Mouse (Mus musculus): ENCODE results near the gene Gm26602. TPM values are rescaled to one million over a fixed set of nuclear protein-coding genes. Genes with fewer than 3 reads are reported as not detected.

Gene Gm26602
- polyA plus RNA-seq, 1 experiment from 2014 or later: 35.1 TPM

- no peak overlapping the region for H3K9ac ChIP-seq
- H3K27ac ChIP-seq: no peak overlapping the region
- H3K4me3 ChIP-seq (replicated peaks): no peak overlapping the region
- no peaks in the 10 kb centered on the region for H3K9me3 ChIP-seq
- ATAC-seq (ENCODE audit: low FRiP score): no peak
- H3K4me2 ChIP-seq: no peak overlapping the region
- peaks cover 38% of the 10 kb centered on the region for H3K4me1 ChIP-seq
- peaks cover 2% of the 10 kb centered on the region for H3K27me3 ChIP-seq
- 72% methylated on average over 20 of the region's 20 CpGs for WGBS
- peaks cover 27% of the 10 kb centered on the region for H3K36me3 ChIP-seq (replicated peaks)
Observed at GRCm38 (mm10) chr10:79912412-79912811, 1.8 kb downstream of the Gm26602 start.

DNA sequence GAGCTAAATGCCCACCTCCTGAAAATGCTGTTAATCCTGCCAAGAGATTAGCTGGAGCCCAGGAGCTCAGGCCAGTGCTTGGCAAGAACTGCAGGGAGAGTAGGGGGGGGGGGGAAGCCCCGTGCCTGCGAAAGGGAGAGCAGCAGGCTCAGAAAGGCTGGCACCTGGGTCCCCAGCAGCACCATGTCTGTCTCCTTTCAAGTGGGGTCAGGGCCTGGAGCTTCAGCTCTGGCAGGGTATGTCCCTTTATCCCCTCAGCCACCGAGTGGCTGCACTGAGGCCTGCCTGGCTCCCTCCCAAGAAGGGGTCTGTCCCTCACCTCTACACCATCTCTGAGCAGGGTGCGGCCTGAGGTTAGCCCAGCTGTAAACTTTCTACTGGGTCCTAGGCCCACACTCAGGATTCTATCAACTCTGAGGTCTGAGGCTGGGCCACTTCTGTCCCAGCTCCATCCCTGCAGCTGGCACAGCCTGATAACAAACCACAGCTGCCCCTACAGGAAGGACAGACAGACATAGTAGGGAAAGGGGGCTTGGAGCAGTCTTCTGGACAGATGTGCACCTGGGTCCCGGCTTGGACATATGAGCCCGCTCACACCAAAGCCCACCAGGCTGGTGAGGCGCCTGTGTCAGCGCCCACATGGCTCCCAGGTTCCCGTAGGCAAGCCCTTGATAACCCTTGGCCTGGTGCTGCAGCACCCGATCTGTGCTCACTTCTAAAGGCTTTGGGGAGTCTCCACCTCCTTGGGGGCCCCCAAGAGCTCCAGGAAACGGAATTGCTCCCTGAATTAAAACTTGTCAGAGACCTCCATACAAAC, 3.7 kb downstream of the Gm26602 start:
- Histone ChIP-seq H3K27ac (peak overlapping the region; percentile 42; the same call in 1 of the 2 replicates), H3K4me3 (replicated peaks) (no peak overlapping the region), H3K9me3 (no peaks in the 10 kb centered on the region), H3K27me3 (peaks cover 21% of the 10 kb centered on the region), H3K9ac (0 out of 2 replicates have a peak overlapping the region, but pooled peaks have one; percentile 21), H3K4me2 (no peak overlapping the region), H3K4me1 (peaks cover 44% of the 10 kb centered on the region), H3K36me3 (replicated peaks) (peaks cover 27% of the 10 kb centered on the region)
- no peak for ATAC-seq (ENCODE audit: low FRiP score)
- 60% methylated on average over 11 of the region's 11 CpGs for WGBS

DNA sequence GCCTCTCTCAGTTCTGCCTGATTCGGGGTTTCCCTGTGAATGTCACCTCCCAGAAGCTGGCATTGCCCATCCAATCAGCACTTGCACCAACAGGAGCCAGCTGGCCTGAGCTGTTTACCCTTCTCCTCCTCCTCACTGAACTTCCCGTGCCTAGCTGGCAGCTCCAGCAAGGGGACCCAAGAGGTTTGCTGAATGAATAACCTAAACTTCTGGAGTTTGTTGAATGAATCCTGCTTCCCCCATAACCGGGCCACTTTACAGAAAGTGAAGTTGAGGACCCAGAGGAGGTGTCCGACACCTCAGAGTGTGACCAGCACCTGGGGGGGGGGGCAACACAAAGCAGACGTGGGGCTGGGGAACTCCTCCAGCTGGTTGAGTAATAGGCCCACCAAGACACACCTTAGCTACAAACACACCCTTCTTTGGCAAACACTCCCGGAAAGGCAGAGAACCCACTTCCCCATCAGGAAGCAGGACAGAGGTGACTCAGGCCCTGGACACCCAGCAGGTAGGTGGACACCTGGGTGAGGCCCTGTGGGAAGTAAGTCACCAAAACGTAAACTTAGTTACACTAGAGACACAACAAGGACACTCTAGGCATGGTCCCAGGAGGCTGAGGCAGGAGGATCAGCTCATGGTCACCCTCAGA, 4.4 kb downstream of the Gm26602 start:
- H3K36me3 ChIP-seq (replicated peaks): peaks cover 27% of the 10 kb centered on the region
- no peak overlapping the region for H3K27ac ChIP-seq
- H3K4me2 ChIP-seq: peak overlapping the region; percentile 96
- H3K9me3 ChIP-seq: no peaks in the 10 kb centered on the region
- peaks cover 28% of the 10 kb centered on the region for H3K27me3 ChIP-seq
- H3K4me3 ChIP-seq (replicated peaks): no peak overlapping the region
- H3K9ac ChIP-seq: no peak overlapping the region
- WGBS: 75% methylated on average over 7 of the region's 7 CpGs
- peaks cover 45% of the 10 kb centered on the region for H3K4me1 ChIP-seq
- ATAC-seq (ENCODE audit: low FRiP score): no peak

- 10% methylated on average over 8 of the region's 8 CpGs for WGBS
- Histone ChIP-seq H3K4me3 (replicated peaks) (peak overlapping the region; percentile 84), H3K4me2 (peak overlapping the region; percentile 96), H3K4me1 (peaks cover 55% of the 10 kb centered on the region), H3K36me3 (replicated peaks) (peaks cover 21% of the 10 kb centered on the region), H3K9ac (peak overlapping the region; percentile 91), H3K27me3 (peaks cover 38% of the 10 kb centered on the region), H3K9me3 (no peaks in the 10 kb centered on the region), H3K27ac (peak overlapping the region; percentile 70)
- ATAC-seq (ENCODE audit: low FRiP score): 0 out of 2 replicates have a peak, but pooled peaks have one; percentile 3
Observed at GRCm38 (mm10) chr10:79916081-79916480, 5.4 kb downstream of the Gm26602 start.

DNA sequence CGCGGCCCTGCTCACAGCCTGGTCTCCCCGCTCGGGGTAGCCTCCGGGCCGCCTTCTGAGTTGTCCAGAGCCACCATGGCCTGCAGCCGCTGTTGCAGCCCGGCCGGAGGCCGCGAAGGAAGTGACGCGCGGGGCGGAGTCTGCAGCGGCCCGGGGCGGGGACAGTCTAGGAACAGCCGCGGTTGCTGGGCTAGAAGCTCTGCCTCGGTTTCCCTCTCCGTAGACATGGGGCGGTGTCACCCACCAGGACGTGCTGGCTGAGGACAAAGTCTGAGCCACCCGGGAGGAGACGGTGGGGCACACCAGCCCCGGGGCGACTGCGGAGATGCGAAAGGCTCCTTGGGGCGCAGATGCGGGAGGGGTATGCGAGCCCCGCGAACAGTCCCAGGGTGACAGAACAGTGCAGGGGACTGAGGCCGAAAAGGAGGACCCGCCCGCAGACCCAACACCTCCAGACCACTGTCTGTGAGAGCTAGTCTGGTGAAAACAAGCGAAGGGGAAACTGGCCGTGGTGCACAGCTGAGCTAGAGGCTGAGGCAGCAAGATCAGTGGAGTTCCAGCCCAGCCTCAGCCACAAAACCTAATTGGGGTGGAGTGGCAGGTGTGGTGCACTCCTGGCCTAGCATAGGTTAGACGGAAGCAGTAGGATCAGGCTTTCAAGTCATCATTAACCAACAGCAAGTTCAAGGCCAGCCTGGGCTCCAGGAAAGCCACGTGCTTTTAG, 6.3 kb downstream of the Gm26602 start, which contains the start of gene Kiss1r:
TSS of gene Kiss1r (plus strand) at position 164 of the 724 bp plus-strand sequence.
- WGBS: 1% methylated on average over 42 of the region's 42 CpGs
- Histone ChIP-seq H3K9me3 (no peaks in the 10 kb centered on the region), H3K27me3 (peaks cover 47% of the 10 kb centered on the region), H3K4me1 (peaks cover 63% of the 10 kb centered on the region), H3K27ac (peak within 1 kb of the TSS; percentile 70), H3K9ac (peak within 1 kb of the TSS; percentile 91), H3K4me2 (peak within 1 kb of the TSS; percentile 96), H3K4me3 (replicated peaks) (peak within 1 kb of the TSS; percentile 84), H3K36me3 (replicated peaks) (peaks cover 12% of the 10 kb centered on the region)
- ATAC-seq (ENCODE audit: low FRiP score): peak; percentile 87

- Histone ChIP-seq H3K9ac (no peak overlapping the region), H3K36me3 (replicated peaks) (peaks cover 6% of the 10 kb centered on the region; the same call in 1 of the 2 replicates), H3K27ac (no peak overlapping the region), H3K4me1 (peaks cover 63% of the 10 kb centered on the region), H3K4me3 (replicated peaks) (peak overlapping the region; percentile 84), H3K27me3 (peaks cover 54% of the 10 kb centered on the region), H3K4me2 (peak overlapping the region; percentile 96), H3K9me3 (no peaks in the 10 kb centered on the region)
- 62% methylated on average over 5 of the region's 5 CpGs for WGBS
- ATAC-seq (ENCODE audit: low FRiP score): no peak
Observed at GRCm38 (mm10) chr10:79917532-79918100, 7.0 kb downstream of the Gm26602 start.

DNA sequence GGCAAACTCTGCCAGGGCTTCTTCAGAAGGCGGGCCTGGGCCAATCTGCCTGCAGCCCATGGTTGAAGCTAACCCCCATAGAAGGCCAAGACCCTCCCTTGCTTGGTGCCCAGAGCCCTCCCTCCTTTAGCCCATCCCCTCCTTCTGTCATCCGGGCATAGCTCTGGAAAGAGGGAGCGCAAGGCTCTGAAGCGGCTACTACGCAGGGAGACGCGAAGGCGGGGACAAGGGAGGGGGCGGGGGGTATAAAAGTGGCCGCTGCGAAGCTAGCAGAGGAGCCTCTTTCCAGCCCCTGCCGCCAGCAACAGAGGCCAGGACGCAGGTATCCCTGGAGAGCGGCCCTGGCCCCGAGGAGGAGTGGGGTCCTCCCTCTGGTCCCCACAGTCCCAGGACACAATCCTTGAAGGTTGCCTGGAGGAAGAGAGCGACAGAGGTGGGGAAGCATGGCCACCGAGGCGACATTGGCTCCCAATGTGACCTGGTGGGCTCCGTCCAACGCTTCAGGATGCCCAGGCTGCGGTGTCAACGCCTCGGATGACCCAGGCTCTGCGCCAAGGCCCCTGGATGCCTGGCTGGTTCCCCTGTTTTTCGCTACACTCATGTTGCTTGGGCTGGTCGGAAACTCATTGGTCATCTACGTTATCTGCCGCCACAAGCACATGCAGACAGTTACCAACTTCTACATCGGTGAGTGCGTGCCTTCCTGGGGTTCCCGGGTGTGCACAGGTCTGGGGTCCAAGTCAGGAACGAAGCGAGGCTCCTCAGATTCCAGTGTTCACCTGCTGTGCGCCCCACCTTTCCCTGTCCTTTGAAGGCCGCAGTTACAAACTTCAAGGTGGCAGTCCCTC, 7.8 kb downstream of the Gm26602 start:
- Histone ChIP-seq H3K4me3 (replicated peaks) (peak overlapping the region; percentile 7), H3K27ac (no peak overlapping the region), H3K36me3 (replicated peaks) (no peaks in the 10 kb centered on the region), H3K4me2 (0 out of 2 replicates have a peak overlapping the region, but pooled peaks have one; percentile 4), H3K4me1 (peaks cover 63% of the 10 kb centered on the region), H3K9me3 (no peaks in the 10 kb centered on the region), H3K27me3 (peaks cover 62% of the 10 kb centered on the region), H3K9ac (0 out of 2 replicates have a peak overlapping the region, but pooled peaks have one; percentile 1)
- no peak for ATAC-seq (ENCODE audit: low FRiP score)
- 3% methylated on average over 34 of the region's 35 CpGs for WGBS

- H3K9ac ChIP-seq: 0 out of 2 replicates have a peak overlapping the region, but pooled peaks have one; percentile 29
- H3K4me2 ChIP-seq: no peak overlapping the region; the same call in 1 of the 2 replicates
- H3K9me3 ChIP-seq: no peaks in the 10 kb centered on the region
- 1% methylated on average over 21 of the region's 21 CpGs for WGBS
- ATAC-seq (ENCODE audit: low FRiP score): no peak
- H3K27ac ChIP-seq: no peak overlapping the region
- H3K36me3 ChIP-seq (replicated peaks): no peaks in the 10 kb centered on the region
- H3K4me1 ChIP-seq: peaks cover 56% of the 10 kb centered on the region
- peak overlapping the region; percentile 7; the same call in 1 of the 2 replicates for H3K4me3 ChIP-seq (replicated peaks)
- H3K27me3 ChIP-seq: peaks cover 71% of the 10 kb centered on the region
Observed at GRCm38 (mm10) chr10:79919251-79919849, 8.7 kb downstream of the Gm26602 start.

DNA sequence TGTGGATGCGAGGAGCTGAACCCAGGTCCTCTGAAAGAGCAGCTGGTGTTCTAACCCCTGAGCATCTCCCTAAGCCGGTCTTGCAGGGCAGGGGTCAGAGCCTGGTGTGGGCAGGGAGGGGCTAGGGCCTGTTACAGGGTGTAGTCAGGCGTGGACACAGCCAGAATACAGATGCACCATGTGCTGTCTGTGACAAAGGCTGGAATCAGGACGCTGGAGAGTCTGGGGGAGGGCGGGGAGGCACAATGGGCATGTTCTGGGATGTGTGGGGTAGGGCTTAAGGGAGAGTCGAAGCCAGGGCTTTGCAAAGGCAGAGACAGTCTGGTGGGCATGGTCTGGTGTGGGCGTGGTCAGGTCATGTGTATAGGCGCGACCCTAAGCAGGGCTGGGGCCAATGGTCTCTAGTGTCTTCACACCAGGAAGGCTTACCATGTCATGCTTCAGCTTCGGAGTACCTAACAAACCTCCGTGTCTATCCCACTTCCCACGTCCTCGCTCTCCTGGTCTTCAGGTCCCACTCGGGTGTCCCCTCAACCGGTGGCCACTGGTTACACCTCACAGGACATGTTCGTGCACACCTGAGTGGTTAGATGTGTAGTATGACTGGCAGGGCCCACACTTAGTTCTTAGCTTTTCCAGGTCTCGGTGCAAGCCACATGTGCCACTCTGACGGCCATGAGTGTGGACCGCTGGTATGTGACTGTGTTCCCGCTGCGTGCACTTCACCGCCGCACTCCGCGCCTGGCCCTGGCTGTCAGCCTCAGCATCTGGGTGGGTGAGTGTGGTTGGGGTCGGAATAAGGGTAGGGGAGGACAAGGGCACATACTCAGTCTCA, 9.6 kb downstream of the Gm26602 start:
- H3K27ac ChIP-seq: no peak overlapping the region
- H3K4me2 ChIP-seq: peak overlapping the region; percentile 38; the same call in 1 of the 2 replicates
- H3K4me3 ChIP-seq (replicated peaks): 0 out of 2 replicates have a peak overlapping the region, but pooled peaks have one; percentile 24
- ATAC-seq (ENCODE audit: low FRiP score): no peak
- no peaks in the 10 kb centered on the region for H3K36me3 ChIP-seq (replicated peaks)
- WGBS: 18% methylated on average over 26 of the region's 26 CpGs
- peaks cover 71% of the 10 kb centered on the region for H3K27me3 ChIP-seq
- peaks cover 47% of the 10 kb centered on the region for H3K4me1 ChIP-seq
- H3K9me3 ChIP-seq: no peaks in the 10 kb centered on the region
- H3K9ac ChIP-seq: 0 out of 2 replicates have a peak overlapping the region, but pooled peaks have one; percentile 12

GRCm38 (mm10) chr10:79920958-79921535, 10.4 kb downstream of the Gm26602 start, which contains the start of gene R3hdm4:
Gene R3hdm4, minus strand, starts transcription at chr10:79921208.
- peak within 1 kb of the TSS; percentile 12; the same call in 1 of the 2 replicates for H3K9ac ChIP-seq
- peak within 1 kb of the TSS; percentile 38 for H3K4me2 ChIP-seq
- 3% methylated on average over 35 of the region's 41 CpGs for WGBS
- H3K4me1 ChIP-seq: peaks cover 46% of the 10 kb centered on the region
- peak within 1 kb of the TSS; percentile 24 for H3K4me3 ChIP-seq (replicated peaks)
- peaks cover 71% of the 10 kb centered on the region for H3K27me3 ChIP-seq
- no peak for ATAC-seq (ENCODE audit: low FRiP score)
- no peaks in the 10 kb centered on the region for H3K9me3 ChIP-seq
- H3K27ac ChIP-seq: no peak within 1 kb of the TSS
- no peaks in the 10 kb centered on the region for H3K36me3 ChIP-seq (replicated peaks)
